Mouse (Mus musculus) liver, embryonic 11.5 days (tissue): ENCODE results near the gene Tmem210. TPM values are rescaled to one million over a fixed set of nuclear protein-coding genes. Genes with fewer than 3 reads are reported as not detected.
A peak's percentile ranks its signal among the peaks of the same experiment; 100 is the strongest.

Experiments
- ATAC-seq: fragments of 200-750 bp; cut with Nextera tagmentation; replicated peaks from 2 replicates; pipeline ENCODE4 v1.8.0; 2017; ENCODE audit warnings: moderate number of reproducible peaks, mild to moderate bottlenecking, moderate TSS enrichment, moderate library complexity; ENCODE audit not compliant: low FRiP score
- DNase-seq: peaks from one replicate; pipeline ENCODE4 v3.0.0-alpha.2; 2017; ENCODE audit warnings: low spot score
- H3K27ac ChIP-seq: fragments of 300-500 bp; sonication (generic); 2 replicates; pipeline ENCODE4 v1.5.1; 2014; ENCODE audit warnings: mild to moderate bottlenecking, low read depth, low read length, control low read depth
- H3K27me3 ChIP-seq: fragments of 300-500 bp; sonication (generic); replicated peaks from 2 replicates; pipeline ENCODE4 v1.6.1; 2014; ENCODE audit warnings: low read length, mixed read lengths; ENCODE audit not compliant: control insufficient read depth, insufficient read depth
- H3K36me3 ChIP-seq: fragments of 300-500 bp; sonication (generic); 2 replicates; pipeline ENCODE4 v1.6.1; 2014; ENCODE audit warnings: mild to moderate bottlenecking, low read length, moderate library complexity, mixed read lengths; ENCODE audit not compliant: control insufficient read depth, insufficient read depth
- H3K4me1 ChIP-seq: fragments of 300-500 bp; sonication (generic); replicated peaks from 2 replicates; pipeline ENCODE4 v1.6.1; 2014; ENCODE audit warnings: low read length, mixed read lengths; ENCODE audit not compliant: control insufficient read depth, insufficient read depth
- H3K4me2 ChIP-seq: fragments of 300-500 bp; sonication (generic); 2 replicates; pipeline ENCODE4 v1.6.1; 2014; ENCODE audit warnings: mild to moderate bottlenecking, control low read depth, moderate library complexity
- H3K4me3 ChIP-seq: fragments of 300-500 bp; sonication (generic); 2 replicates; pipeline ENCODE4 v1.5.1; 2014; ENCODE audit warnings: low read depth, low read length, control low read depth
- H3K9ac ChIP-seq: fragments of 300-500 bp; sonication (generic); 2 replicates; pipeline ENCODE4 v1.6.1; 2014; ENCODE audit warnings: low read depth, low read length, control low read depth
- H3K9me3 ChIP-seq: fragments of 300-500 bp; sonication (generic); 2 replicates; pipeline ENCODE4 v1.6.1; 2016; ENCODE audit warnings: low read length, inconsistent platforms, mixed read lengths; ENCODE audit not compliant: control insufficient read depth
- WGBS: fragments of 180-500 bp; shearing (Covaris S2); extraction: QIAGEN DNeasy Blood & Tissue Kit; methylation state at CpG from one replicate; pipeline ENCODE4 v1.1.7; 2014; 5-methylcytosine and 5-hydroxymethylcytosine counted together
- polyA plus RNA-seq: library from polyadenylated mRNA; unstranded; fragments of >200 nt; fragmentation: Nextera tagmentation; extraction: Ambion mirVana; gene quantifications from 2 replicates; pipeline ENCODE4 v1.2.1, GENCODE M21; 2014

Gene Tmem210
- polyA plus RNA-seq, 1 experiment from 2014 or later = not detected

GRCm38 (mm10) chr2:25271827-25272511 lies 16.0 kb upstream of the Tmem210 start, which contains the start of the genes Ssna1 and Anapc2:
Gene Ssna1, minus strand, starts transcription at chr2:25272438.
Gene Anapc2, plus strand, starts transcription at chr2:25272478.
- ATAC-seq = peak; percentile 93
- under 1% methylated on average over 54 of the region's 55 CpGs for WGBS
- peak within 1 kb of the TSS; percentile 81 for H3K27ac ChIP-seq
- H3K9ac ChIP-seq = peak within 1 kb of the TSS; percentile 95
- H3K27me3 ChIP-seq = no peaks in the 10 kb centered on the region
- H3K36me3 ChIP-seq = peaks cover 34% of the 10 kb centered on the region
- DNase-seq = peak; percentile 97
- peak within 1 kb of the TSS; percentile 92 for H3K4me2 ChIP-seq
- peaks cover 26% of the 10 kb centered on the region for H3K4me1 ChIP-seq
- H3K9me3 ChIP-seq = no peaks in the 10 kb centered on the region
- H3K4me3 ChIP-seq = peak within 1 kb of the TSS; percentile 96

DNA sequence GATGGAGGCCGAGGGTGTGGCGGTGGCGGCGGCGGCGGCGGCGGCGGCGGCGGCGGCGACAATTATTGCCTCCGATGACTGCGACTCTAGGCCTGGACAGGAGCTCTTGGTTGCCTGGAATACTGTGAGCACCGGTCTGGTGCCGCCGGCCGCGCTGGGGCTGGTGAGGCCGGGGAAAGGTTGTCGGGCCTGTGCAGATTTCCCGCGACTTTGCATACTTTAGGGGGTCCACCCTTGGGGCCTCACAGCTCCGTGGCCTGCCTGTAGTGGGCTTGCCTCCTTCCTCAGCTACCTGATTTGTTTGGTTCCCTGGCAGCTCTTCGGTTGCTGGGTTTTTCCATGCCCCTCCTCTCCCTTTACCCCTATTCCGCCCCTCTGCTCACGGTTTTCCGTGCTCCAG lies 15.4 kb upstream of the Tmem210 start:
- DNase-seq = no peak
- peak overlapping the region; percentile 95 for H3K9ac ChIP-seq
- ATAC-seq = peak; percentile 57
- H3K27me3 ChIP-seq = no peaks in the 10 kb centered on the region
- peak overlapping the region; percentile 81 for H3K27ac ChIP-seq
- peaks cover 20% of the 10 kb centered on the region for H3K4me1 ChIP-seq
- H3K4me2 ChIP-seq = peak overlapping the region; percentile 92
- peaks cover 38% of the 10 kb centered on the region for H3K36me3 ChIP-seq
- H3K9me3 ChIP-seq = no peaks in the 10 kb centered on the region
- WGBS = under 1% methylated on average over 29 of the region's 29 CpGs
- H3K4me3 ChIP-seq = peak overlapping the region; percentile 96

- Histone ChIP-seq H3K36me3 (peaks cover 43% of the 10 kb centered on the region), H3K4me2 (peak overlapping the region; percentile 92), H3K27ac (no peak overlapping the region), H3K4me1 (peaks cover 17% of the 10 kb centered on the region), H3K27me3 (no peaks in the 10 kb centered on the region), H3K4me3 (peak overlapping the region; percentile 96), H3K9me3 (no peaks in the 10 kb centered on the region), H3K9ac (peak overlapping the region; percentile 95)
- ATAC-seq (no peak), DNase-seq (no peak)
- 30% methylated on average over 16 of the region's 16 CpGs for WGBS
Observed at GRCm38 (mm10) chr2:25273010-25273409, 14.9 kb upstream of the Tmem210 start.

DNA sequence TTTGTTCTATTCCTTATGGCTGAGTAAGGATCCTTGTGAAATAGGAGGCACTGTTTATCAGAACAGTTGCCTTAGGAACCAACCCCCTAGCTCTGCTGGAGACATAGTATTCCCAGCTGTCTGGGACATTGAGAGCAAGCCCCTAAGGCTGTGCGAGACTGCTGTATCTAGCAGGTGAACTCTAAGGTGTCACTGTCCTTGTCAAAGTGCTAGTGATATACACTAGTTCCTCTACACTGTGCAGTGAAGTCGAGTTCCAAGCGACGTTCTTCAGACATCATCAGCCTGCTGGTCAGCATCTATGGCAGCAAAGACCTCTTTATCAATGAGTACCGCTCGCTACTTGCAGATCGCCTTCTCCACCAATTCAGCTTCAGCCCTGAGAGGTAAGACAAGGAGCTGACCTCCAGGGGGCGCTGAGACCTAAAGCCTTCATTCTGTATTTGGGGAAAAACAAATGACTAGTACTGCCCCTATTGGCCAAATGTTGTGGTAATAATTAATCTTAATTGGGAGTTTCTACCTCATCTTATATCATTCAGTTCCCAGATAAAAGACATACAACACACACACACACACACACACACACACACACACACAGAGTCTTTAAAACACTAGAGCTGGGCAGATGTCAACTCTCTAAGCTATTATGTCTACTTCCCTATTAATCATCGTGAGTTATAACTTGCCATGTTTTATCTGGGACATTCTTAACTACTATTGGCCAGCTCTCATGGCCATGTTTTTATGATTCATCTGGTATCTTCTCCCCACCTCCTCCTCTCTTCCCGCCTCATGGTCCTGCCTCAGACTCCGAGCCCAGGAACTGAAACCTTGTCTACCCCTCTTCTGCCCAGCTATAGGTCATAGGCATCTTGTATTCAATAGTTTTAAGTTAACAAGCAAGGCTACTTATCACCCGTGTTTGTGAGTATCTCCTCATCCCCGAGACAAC lies 8.7 kb upstream of the Tmem210 start:
- Histone ChIP-seq H3K27me3 (no peaks in the 10 kb centered on the region), H3K9ac (no peak overlapping the region), H3K27ac (no peak overlapping the region), H3K36me3 (peaks cover 64% of the 10 kb centered on the region), H3K4me1 (no peaks in the 10 kb centered on the region), H3K4me2 (no peak overlapping the region), H3K4me3 (no peak overlapping the region), H3K9me3 (no peaks in the 10 kb centered on the region)
- 58% methylated on average over 13 of the region's 13 CpGs for WGBS
- peak; percentile 72 for DNase-seq
- peak; percentile 26; the same call in 1 of the 2 replicates for ATAC-seq

DNA sequence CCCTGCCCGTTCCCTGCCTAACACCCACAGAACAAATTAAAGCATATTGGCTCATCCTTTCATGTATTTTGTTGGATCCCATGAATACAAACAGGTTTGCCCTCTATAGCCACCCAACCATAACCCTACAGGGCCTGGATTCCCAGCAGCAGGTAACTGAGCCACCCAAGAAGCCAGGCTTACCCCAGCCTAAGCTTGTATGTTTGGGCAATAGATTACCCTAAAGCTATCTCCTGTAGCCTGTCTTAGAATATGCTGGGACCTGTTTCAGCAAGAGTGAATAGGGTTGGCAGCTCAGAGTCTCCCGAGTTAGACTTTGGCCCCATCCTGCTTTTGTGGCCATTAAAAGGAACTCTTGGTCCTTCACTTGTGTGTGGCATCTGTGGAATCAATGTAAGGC lies 2.4 kb upstream of the Tmem210 start:
- Histone ChIP-seq H3K4me3 (no peak overlapping the region), H3K9ac (no peak overlapping the region), H3K36me3 (peaks cover 30% of the 10 kb centered on the region), H3K9me3 (no peaks in the 10 kb centered on the region), H3K27ac (no peak overlapping the region), H3K27me3 (peaks cover 30% of the 10 kb centered on the region), H3K4me1 (peaks cover 15% of the 10 kb centered on the region), H3K4me2 (no peak overlapping the region)
- no peak for ATAC-seq
- no peak for DNase-seq
- 95% methylated on average over 2 of the region's 2 CpGs for WGBS

DNA sequence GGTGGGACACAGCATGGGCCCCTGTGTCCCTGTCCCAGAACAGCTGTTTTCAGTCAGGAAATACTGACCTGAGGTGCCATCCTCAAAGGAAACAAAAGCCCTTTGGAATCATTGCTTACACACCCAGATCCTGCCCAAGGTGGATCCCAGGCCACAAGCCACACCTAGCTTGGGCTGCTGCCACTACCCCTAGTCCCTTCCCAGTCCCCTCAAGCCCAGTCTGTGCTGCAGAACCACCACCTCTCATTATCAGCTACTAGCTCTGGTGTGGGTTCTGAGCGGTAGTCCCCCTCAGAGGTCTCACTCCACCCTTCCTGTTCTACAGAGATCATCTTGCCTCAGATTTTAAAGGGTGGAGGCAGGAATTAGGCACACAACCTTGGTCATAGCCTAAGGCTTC lies 1.6 kb upstream of the Tmem210 start:
- 8% methylated on average over 1 of the region's 1 CpGs for WGBS
- no peak overlapping the region for H3K27ac ChIP-seq
- no peak overlapping the region for H3K4me3 ChIP-seq
- H3K9ac ChIP-seq = no peak overlapping the region
- peaks cover 24% of the 10 kb centered on the region for H3K36me3 ChIP-seq
- H3K27me3 ChIP-seq = peaks cover 38% of the 10 kb centered on the region
- H3K4me1 ChIP-seq = peaks cover 15% of the 10 kb centered on the region
- no peaks in the 10 kb centered on the region for H3K9me3 ChIP-seq
- ATAC-seq (peak; percentile 49; the same call in 1 of the 2 replicates), DNase-seq (no peak)
- no peak overlapping the region; the same call in 1 of the 2 replicates for H3K4me2 ChIP-seq

- H3K4me3 ChIP-seq = no peak overlapping the region
- H3K4me2 ChIP-seq = peak overlapping the region; percentile 11; the same call in 1 of the 2 replicates
- WGBS = 41% methylated on average over 7 of the region's 7 CpGs
- H3K27ac ChIP-seq = no peak overlapping the region
- DNase-seq (no peak), ATAC-seq (peak; percentile 51; the same call in 1 of the 2 replicates)
- no peaks in the 10 kb centered on the region for H3K9me3 ChIP-seq
- peaks cover 20% of the 10 kb centered on the region for H3K4me1 ChIP-seq
- peaks cover 45% of the 10 kb centered on the region for H3K27me3 ChIP-seq
- peaks cover 21% of the 10 kb centered on the region for H3K36me3 ChIP-seq
- no peak overlapping the region for H3K9ac ChIP-seq
Observed at GRCm38 (mm10) chr2:25286837-25287636, 908 bp upstream of the Tmem210 start.

GRCm38 (mm10) chr2:25288734-25289345 lies 895 bp downstream of the Tmem210 start:
- Histone ChIP-seq H3K9me3 (no peaks in the 10 kb centered on the region), H3K27me3 (peaks cover 62% of the 10 kb centered on the region), H3K4me1 (peaks cover 28% of the 10 kb centered on the region), H3K4me3 (no peak overlapping the region), H3K27ac (no peak overlapping the region), H3K9ac (no peak overlapping the region), H3K4me2 (no peak overlapping the region), H3K36me3 (peaks cover 15% of the 10 kb centered on the region)
- ATAC-seq (no peak), DNase-seq (no peak)
- 74% methylated on average over 7 of the region's 7 CpGs for WGBS
